Mouse (Mus musculus) limb, embryonic 13.5 days (tissue): ENCODE results near the gene Ivns1abp. TPM values are rescaled to one million over a fixed set of nuclear protein-coding genes. Genes with fewer than 3 reads are reported as not detected.
A peak's percentile ranks its signal among the peaks of the same experiment; 100 is the strongest.

Experiments
- ATAC-seq: fragments of 200-750 bp; cut with Nextera tagmentation; 2 replicates; pipeline ENCODE4 v1.8.0; 2017; ENCODE audit warnings: low read depth, moderate number of reproducible peaks, moderate TSS enrichment; ENCODE audit not compliant: low FRiP score
- H3K27ac ChIP-seq: fragments of 300-500 bp; sonication (generic); 2 replicates; pipeline ENCODE4 v1.5.1; 2015; ENCODE audit warnings: inconsistent platforms, mild to moderate bottlenecking, moderate library complexity
- H3K27me3 ChIP-seq: fragments of 300-500 bp; sonication (generic); 2 replicates; pipeline ENCODE4 v1.6.1; 2015; ENCODE audit warnings: mild to moderate bottlenecking, inconsistent platforms
- H3K36me3 ChIP-seq: fragments of 300-500 bp; sonication (generic); 2 replicates; pipeline ENCODE4 v1.6.1; 2015; ENCODE audit warnings: inconsistent platforms, mild to moderate bottlenecking, moderate library complexity
- H3K4me1 ChIP-seq: fragments of 300-500 bp; sonication (generic); 2 replicates; pipeline ENCODE4 v1.6.1; 2015; ENCODE audit warnings: inconsistent platforms
- H3K4me2 ChIP-seq: fragments of 300-500 bp; sonication (generic); replicated peaks from 2 replicates; pipeline ENCODE4 v1.6.1; 2015; ENCODE audit warnings: inconsistent platforms, mild to moderate bottlenecking, moderate library complexity
- H3K4me3 ChIP-seq: fragments of 300-500 bp; sonication (generic); 2 replicates; pipeline ENCODE4 v1.5.1; 2015; ENCODE audit warnings: moderate library complexity, mild to moderate bottlenecking, inconsistent platforms
- H3K9ac ChIP-seq: fragments of 300-500 bp; sonication (generic); 2 replicates; pipeline ENCODE4 v1.6.1; 2015; ENCODE audit warnings: mild to moderate bottlenecking, inconsistent platforms
- H3K9me3 ChIP-seq: fragments of 300-500 bp; sonication (generic); 2 replicates; pipeline ENCODE4 v1.6.1; 2016; ENCODE audit warnings: inconsistent platforms
- WGBS: fragments of 180-500 bp; shearing (Covaris S2); methylation state at CpG from one replicate; pipeline ENCODE4 v1.1.7; 2015; 5-methylcytosine and 5-hydroxymethylcytosine counted together
- polyA plus RNA-seq: library from polyadenylated mRNA; unstranded; fragments of >200 nt; fragmentation: Nextera tagmentation; extraction: Ambion mirVana; gene quantifications from 2 replicates; pipeline ENCODE4 v1.2.1, GENCODE M21; 2015

Gene Ivns1abp
- polyA plus RNA-seq, 1 experiment from 2014 or later = 300 TPM

GRCm38 (mm10) chr1:151311379-151311778 is 32.9 kb upstream of the Ivns1abp start:
- no peaks in the 10 kb centered on the region for H3K27me3 ChIP-seq
- no peak overlapping the region for H3K9ac ChIP-seq
- H3K27ac ChIP-seq = no peak overlapping the region
- no peak overlapping the region for H3K4me2 ChIP-seq
- H3K36me3 ChIP-seq = no peaks in the 10 kb centered on the region
- H3K4me3 ChIP-seq = no peak overlapping the region
- H3K9me3 ChIP-seq = no peaks in the 10 kb centered on the region
- 83% methylated on average over 11 of the region's 11 CpGs for WGBS
- ATAC-seq = no peak
- no peaks in the 10 kb centered on the region for H3K4me1 ChIP-seq

DNA sequence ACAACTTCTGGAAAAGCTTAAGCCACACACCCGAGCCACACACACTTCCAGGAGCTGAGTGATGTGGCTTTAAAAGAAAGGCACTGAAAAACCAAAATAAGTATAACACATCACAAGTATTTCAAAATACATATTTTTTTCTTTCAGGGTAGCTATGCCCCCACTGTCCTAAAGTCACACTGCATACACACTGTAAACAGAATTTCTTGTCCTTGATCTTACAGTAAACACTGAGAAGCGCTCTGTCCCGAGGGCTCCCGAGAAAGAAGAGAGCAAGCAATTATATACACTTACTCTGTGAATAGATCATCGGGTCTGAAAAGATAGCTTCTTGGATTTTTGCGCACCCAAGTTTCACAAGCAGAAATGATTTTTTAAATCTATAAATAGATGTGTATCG is 25.0 kb upstream of the Ivns1abp start:
- Histone ChIP-seq H3K9me3 (no peaks in the 10 kb centered on the region), H3K36me3 (no peaks in the 10 kb centered on the region), H3K4me2 (no peak overlapping the region), H3K4me1 (no peaks in the 10 kb centered on the region), H3K4me3 (no peak overlapping the region), H3K27me3 (no peaks in the 10 kb centered on the region), H3K9ac (no peak overlapping the region), H3K27ac (no peak overlapping the region)
- no peak for ATAC-seq
- WGBS = 88% methylated on average over 7 of the region's 7 CpGs

DNA sequence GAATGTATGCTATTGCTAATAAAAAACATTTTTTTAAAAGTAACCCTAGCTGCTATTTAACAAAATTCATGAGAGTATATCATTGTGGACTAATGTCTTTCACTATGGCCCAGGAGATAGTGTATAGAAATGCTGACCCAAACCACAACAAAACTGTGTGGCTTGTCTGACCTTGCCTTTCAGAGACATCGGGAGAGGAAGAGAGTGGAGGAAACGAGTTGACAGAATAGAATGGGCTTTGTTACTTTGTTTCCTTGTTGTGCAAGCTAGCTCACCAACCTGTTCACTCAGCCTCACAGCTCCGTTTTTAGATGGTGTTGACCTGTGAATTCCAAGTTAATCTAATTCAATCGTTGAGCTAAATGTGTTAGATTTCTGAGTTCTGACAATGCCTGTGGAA is 23.9 kb upstream of the Ivns1abp start:
- H3K4me2 ChIP-seq = no peak overlapping the region
- H3K4me3 ChIP-seq = no peak overlapping the region
- 75% methylated on average over 4 of the region's 4 CpGs for WGBS
- H3K36me3 ChIP-seq = no peaks in the 10 kb centered on the region
- H3K27me3 ChIP-seq = no peaks in the 10 kb centered on the region
- ATAC-seq = no peak
- H3K27ac ChIP-seq = no peak overlapping the region
- H3K4me1 ChIP-seq = no peaks in the 10 kb centered on the region
- no peak overlapping the region for H3K9ac ChIP-seq
- no peaks in the 10 kb centered on the region for H3K9me3 ChIP-seq

- ATAC-seq = no peak
- WGBS = 82% methylated on average over 1 of the region's 1 CpGs
- no peak overlapping the region for H3K9ac ChIP-seq
- H3K4me1 ChIP-seq = no peaks in the 10 kb centered on the region
- no peak overlapping the region for H3K4me3 ChIP-seq
- H3K27me3 ChIP-seq = no peaks in the 10 kb centered on the region
- H3K9me3 ChIP-seq = no peaks in the 10 kb centered on the region
- H3K4me2 ChIP-seq = no peak overlapping the region
- no peaks in the 10 kb centered on the region for H3K36me3 ChIP-seq
- H3K27ac ChIP-seq = no peak overlapping the region
Measured at GRCm38 (mm10) chr1:151325328-151325727, 18.9 kb upstream of the Ivns1abp start.

DNA sequence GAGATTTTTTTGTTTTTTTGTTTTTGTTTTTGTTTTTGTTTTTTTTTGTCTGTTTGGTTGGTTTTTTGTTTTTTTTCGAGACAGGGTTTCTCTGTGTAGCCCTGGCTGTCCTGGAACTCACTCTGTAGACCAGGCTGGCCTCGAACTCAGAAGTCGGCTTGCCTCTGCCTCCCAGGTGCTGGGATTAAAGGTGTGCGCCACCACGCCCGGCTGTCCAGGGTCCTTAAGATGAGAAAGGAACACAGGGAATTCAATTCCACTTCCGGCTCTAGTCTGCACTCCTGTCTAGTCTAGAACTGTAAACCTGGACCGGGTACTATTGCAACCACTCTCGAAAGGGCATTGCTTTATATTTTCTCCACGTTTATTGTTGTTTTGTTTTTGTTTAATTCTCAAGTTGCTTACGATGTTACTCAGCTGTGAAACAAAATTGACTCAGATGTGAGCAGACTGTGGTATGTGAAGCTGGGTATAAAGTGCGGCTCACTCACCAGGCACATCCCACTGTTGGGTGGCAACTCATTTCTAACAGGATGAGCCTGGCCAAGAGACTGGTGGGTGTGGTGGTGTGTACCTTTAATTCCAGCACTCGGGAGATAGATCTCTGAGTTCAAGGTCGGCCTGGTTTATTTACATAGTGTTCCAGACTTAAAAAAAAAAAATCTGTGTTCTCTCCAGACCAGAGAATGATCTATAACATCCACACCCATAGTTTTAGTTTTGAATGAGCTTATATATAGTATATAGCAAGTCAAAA is 15.8 kb upstream of the Ivns1abp start:
- Histone ChIP-seq H3K4me1 (no peaks in the 10 kb centered on the region), H3K9me3 (no peaks in the 10 kb centered on the region), H3K36me3 (no peaks in the 10 kb centered on the region), H3K27me3 (no peaks in the 10 kb centered on the region), H3K9ac (no peak overlapping the region), H3K27ac (no peak overlapping the region), H3K4me2 (no peak overlapping the region), H3K4me3 (no peak overlapping the region)
- no peak for ATAC-seq
- WGBS = 90% methylated on average over 14 of the region's 14 CpGs

DNA sequence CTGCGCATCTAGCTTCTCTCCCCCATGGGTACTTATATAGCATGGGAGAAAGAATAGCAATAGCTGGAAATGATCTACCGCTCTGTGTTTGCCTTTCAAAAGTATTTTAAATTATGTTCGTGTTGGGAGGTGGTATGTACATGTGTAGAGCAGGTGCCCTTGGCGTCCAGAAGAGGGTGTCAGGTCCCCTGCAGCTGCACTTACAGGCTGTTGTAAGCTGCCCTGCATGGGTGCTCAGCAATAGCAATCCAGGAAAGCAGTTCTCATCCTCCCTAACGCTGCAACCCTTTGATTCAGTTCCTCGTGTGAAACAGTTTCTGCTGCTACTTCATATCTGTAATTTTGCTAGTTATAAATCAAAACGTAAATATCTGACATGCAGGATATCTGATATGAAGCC is 14.7 kb upstream of the Ivns1abp start:
- Histone ChIP-seq H3K27me3 (no peaks in the 10 kb centered on the region), H3K27ac (no peak overlapping the region), H3K9me3 (no peaks in the 10 kb centered on the region), H3K4me3 (no peak overlapping the region), H3K9ac (no peak overlapping the region), H3K4me1 (no peaks in the 10 kb centered on the region), H3K36me3 (no peaks in the 10 kb centered on the region), H3K4me2 (no peak overlapping the region)
- no peak for ATAC-seq
- WGBS = 73% methylated on average over 7 of the region's 7 CpGs

DNA sequence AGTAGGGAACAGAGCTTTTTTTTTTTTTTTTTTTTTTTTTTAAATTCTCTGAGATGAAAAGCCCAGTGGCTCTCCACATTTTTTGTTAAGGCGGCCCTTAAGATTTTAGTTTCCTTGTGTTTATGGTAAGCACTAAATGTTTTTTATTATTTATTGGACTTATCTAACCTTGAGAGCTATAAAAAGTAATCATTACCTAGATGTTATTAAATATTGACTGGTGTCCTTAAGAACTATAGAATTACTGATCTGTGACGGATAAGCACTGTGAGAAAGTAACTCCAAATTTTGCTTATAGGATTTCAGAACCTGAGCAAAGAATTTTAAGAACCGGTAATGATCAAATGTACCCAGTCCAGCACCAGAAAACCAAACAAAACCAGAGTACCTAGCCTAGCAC is 11.5 kb upstream of the Ivns1abp start:
- no peak overlapping the region for H3K9ac ChIP-seq
- no peaks in the 10 kb centered on the region for H3K4me1 ChIP-seq
- no peaks in the 10 kb centered on the region for H3K9me3 ChIP-seq
- H3K36me3 ChIP-seq = no peaks in the 10 kb centered on the region
- no peak overlapping the region for H3K27ac ChIP-seq
- H3K27me3 ChIP-seq = no peaks in the 10 kb centered on the region
- H3K4me2 ChIP-seq = no peak overlapping the region
- 91% methylated on average over 3 of the region's 3 CpGs for WGBS
- no peak for ATAC-seq
- H3K4me3 ChIP-seq = no peak overlapping the region

DNA sequence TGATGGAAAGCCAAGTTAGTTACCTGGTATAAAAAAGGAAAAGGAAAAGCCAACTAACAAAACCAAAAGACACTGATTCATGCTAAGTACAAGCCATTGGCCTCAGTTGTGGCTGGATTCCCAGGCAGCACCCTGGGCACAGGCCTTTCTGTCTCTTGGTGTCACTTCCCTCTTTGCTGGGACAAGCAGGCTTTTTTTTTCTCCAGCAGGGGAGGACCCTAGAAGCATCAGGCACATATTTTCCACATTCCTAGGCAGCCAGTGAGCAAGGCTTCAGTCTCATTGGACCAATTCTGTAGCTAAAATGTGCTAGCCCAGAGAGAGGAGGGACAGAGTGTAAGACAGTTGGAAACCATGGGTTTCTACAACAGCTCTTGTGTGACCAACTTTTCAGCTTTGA is 6.0 kb upstream of the Ivns1abp start:
- no peaks in the 10 kb centered on the region for H3K27me3 ChIP-seq
- H3K4me2 ChIP-seq = no peak overlapping the region
- H3K9me3 ChIP-seq = no peaks in the 10 kb centered on the region
- ATAC-seq = no peak
- H3K27ac ChIP-seq = no peak overlapping the region
- H3K9ac ChIP-seq = no peak overlapping the region
- no peak overlapping the region for H3K4me3 ChIP-seq
- H3K4me1 ChIP-seq = peaks cover 10% of the 10 kb centered on the region
- H3K36me3 ChIP-seq = no peaks in the 10 kb centered on the region

GRCm38 (mm10) chr1:151338941-151339340 is 5.3 kb upstream of the Ivns1abp start:
- no peaks in the 10 kb centered on the region for H3K27me3 ChIP-seq
- H3K9ac ChIP-seq = no peak overlapping the region
- ATAC-seq = no peak
- no peak overlapping the region for H3K4me2 ChIP-seq
- no peak overlapping the region for H3K27ac ChIP-seq
- H3K36me3 ChIP-seq = no peaks in the 10 kb centered on the region
- no peaks in the 10 kb centered on the region for H3K9me3 ChIP-seq
- H3K4me1 ChIP-seq = peaks cover 16% of the 10 kb centered on the region
- no peak overlapping the region for H3K4me3 ChIP-seq
- WGBS = 68% methylated on average over 2 of the region's 2 CpGs

DNA sequence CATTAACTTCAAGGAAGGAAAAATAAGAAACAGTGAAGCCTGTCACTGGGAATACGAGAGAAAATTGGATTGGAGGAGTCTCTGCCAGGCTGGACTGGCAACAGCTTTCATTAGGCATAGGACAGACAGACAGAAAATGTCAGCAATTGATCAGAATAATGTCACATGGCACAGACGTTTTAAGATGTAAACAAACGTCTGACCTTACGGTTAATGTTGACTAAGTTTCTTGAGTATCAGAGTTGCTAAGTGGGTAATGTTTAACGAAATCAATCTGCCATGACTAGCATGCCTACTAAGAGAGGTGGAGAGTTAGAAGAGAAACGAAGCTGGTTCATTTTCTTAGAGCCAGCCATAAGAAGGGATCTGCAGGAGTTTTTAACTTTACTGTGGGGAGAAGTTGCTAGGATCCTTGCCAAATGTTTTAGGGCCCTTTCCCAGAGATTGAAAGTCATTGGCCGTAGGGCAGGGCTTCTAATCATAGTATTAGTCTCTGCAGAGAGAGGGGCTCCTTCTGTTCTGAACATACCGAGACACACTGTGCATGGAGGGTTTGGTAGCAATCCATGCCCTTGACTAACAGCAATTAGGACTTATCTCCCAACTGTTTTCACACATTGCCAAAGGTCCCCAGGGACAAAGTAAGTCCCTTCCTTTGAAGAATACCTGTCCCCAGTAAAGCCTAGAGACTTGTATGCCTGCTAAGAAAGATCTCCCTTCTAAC is 2.8 kb upstream of the Ivns1abp start:
- Histone ChIP-seq H3K4me3 (no peak overlapping the region), H3K9me3 (no peaks in the 10 kb centered on the region), H3K36me3 (no peaks in the 10 kb centered on the region), H3K27ac (no peak overlapping the region), H3K9ac (no peak overlapping the region), H3K4me1 (peaks cover 23% of the 10 kb centered on the region), H3K27me3 (no peaks in the 10 kb centered on the region), H3K4me2 (no peak overlapping the region)
- 59% methylated on average over 8 of the region's 8 CpGs for WGBS
- no peak for ATAC-seq

DNA sequence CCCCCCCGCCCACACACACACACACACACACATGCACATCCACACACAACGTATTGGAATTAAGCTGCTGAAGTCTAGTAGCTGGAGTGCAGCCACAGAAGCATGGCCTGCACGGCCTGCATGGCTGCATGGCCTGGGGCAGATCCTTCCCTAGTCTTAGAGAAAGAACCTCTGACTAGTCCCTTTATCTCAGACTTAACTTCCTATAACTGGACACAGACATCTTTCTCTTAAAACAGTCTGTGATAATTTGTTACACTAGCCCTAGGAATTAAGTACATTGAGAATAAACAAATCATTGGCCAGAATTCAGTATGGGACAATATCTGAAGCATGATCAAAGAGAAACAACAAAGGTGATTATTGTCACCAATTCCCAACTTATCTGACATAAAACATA is 2.0 kb upstream of the Ivns1abp start:
- Histone ChIP-seq H3K27ac (no peak overlapping the region), H3K4me2 (no peak overlapping the region), H3K27me3 (no peaks in the 10 kb centered on the region), H3K9me3 (no peaks in the 10 kb centered on the region), H3K9ac (no peak overlapping the region), H3K4me1 (peaks cover 31% of the 10 kb centered on the region), H3K36me3 (no peaks in the 10 kb centered on the region), H3K4me3 (no peak overlapping the region)
- 57% methylated on average over 3 of the region's 3 CpGs for WGBS
- no peak for ATAC-seq

DNA sequence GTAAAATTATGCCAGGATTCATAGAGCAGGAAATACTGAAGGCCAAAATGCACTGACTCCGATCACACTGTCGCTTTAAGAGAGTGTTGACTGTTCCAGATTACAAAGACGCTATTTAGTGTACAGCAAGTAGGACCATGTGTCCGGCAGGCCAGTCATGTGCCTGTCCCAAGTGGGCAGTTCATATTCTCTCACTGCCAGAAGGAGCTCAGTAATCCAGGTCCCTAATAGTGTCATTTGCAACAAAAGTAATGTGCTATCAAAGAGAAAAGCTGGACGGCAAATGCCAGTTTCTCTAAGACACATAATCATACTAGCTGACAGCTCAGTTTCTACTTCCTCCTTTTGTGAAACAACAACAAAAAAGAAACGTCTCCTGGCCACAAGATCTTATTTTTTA is 1.3 kb upstream of the Ivns1abp start:
- peak overlapping the region; percentile 88 for H3K4me3 ChIP-seq
- no peak overlapping the region for H3K9ac ChIP-seq
- no peak for ATAC-seq
- peaks cover 31% of the 10 kb centered on the region for H3K4me1 ChIP-seq
- no peaks in the 10 kb centered on the region for H3K27me3 ChIP-seq
- H3K36me3 ChIP-seq = no peaks in the 10 kb centered on the region
- H3K9me3 ChIP-seq = no peaks in the 10 kb centered on the region
- WGBS = 39% methylated on average over 6 of the region's 6 CpGs
- H3K4me2 ChIP-seq = peak overlapping the region; percentile 72
- H3K27ac ChIP-seq = no peak overlapping the region
